Mouse (Mus musculus) cortical plate, adult 2 months (tissue): Measurements from ENCODE around the gene Bmp6.

Experiments
- CTCF ChIP-seq: fragments of 200-500 bp; IDR thresholded peaks from 2 replicates; pipeline ENCODE4 v1.5.1; 2011; ENCODE audit warnings: mild to moderate bottlenecking, control low read depth, low read length; ENCODE audit not compliant: insufficient read depth; ENCODE audit errors: extremely low read depth
- POLR2A ChIP-seq: fragments of 200-500 bp; IDR thresholded peaks from 2 replicates; pipeline ENCODE4 v1.6.1; 2011; ENCODE audit warnings: mild to moderate bottlenecking, low read length, control low read depth; ENCODE audit not compliant: insufficient read depth; ENCODE audit errors: extremely low read depth

- TF ChIP-seq POLR2A (no peak), CTCF (no peak)
These were observed 42.6 kb downstream of the Bmp6 start for GRCm38 (mm10) chr13:38387453-38388040.
